Mouse (Mus musculus) mouse embryonic stem cell (cell line): ENCODE measurements around the gene Prkar1b.

Experiments
- in situ Hi-C, 2 experiments: fragments of 300-500 bp; cut with MboI; formaldehyde crosslinking; loops; 1 replicate in 1 of 2; 3 replicates in 1 of 2; pipeline ENCODE4 v1.14.3; 2019 to 2020; ENCODE audit warnings: low sequenced_read_pairs in 2 of 2, low pct_unique_long_range_greater_than_20kb in 1 of 2, mixed read lengths in 1 of 2; ENCODE audit not compliant: unreplicated experiment in 1 of 2

Gene Prkar1b

DNA sequence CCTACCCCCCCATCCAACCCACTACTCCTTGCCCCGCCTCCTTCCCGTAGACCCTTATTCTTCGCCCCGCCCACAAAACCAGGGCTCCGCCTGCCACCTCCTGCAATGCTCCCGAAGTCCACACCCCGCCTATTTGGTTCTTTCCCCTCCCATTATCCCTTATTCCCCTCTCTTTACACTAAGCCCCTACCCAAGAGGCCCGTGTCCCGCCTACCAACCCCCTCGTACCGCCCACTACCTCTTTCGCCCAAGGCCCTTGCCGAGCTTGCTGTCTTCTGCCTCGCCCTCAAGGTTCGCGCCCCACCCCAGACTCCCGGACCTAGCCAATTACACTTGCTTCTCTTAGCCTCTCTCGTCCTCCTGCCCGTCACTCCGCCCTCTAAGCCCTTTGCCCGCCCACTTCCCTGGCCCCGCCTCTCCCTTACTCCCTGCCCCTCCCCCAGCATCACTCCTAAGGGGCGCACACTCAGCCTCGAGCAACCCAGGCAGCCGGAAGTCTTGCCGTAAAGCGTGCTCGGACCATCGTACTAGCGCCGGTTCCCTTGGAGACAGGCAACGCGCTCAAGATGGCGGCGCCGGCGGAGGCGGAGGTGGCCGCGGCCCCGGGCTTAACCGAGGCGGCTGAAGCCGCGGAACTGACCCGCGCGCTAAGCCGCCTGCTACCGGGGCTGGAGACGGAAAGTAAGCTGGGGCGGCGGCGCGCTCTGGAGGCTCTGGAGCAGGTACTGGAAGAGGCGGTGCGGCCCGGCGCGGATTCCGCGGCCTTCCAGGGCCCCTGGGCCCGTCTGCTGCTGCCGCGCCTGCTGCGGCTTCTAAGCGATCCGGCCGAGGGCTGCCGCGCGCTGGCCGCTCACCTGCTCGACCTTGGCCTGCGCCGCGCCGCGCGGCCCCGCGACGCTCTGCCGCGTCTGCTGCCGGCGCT lies at the start of gene Prkar1b, which contains the start of gene Dnaaf5:
Prkar1b (minus strand) TSS at position 321 of the 922 bp plus-strand sequence.
Dnaaf5 (plus strand) TSS at position 543 of the 922 bp plus-strand sequence.
- in situ Hi-C loops, result no loop called here

GRCm38 (mm10) chr5:139199636-139199994 lies 49.8 kb upstream of the Prkar1b start:
- in situ Hi-C loops, result no loop called here

DNA sequence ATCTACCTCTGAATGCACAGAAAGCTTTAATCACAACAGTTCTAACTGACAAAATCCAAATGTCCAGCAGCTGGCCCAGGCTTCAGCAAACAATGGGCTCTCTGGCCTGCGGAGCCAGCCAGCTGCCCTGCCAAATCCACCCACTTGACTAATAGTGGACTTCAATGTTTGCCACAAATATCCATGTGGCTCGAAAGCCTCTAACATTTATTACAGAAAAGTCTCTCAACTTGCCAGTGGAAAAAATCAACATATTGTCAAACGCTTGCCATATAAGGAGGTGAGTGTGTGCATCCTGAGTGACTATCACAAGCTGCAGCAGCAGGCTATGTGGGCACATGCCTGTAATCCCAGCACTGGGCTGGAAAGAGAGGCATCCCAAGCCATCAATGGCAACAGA lies 49.0 kb upstream of the Prkar1b start:
- in situ Hi-C loops, result no loop called here

DNA sequence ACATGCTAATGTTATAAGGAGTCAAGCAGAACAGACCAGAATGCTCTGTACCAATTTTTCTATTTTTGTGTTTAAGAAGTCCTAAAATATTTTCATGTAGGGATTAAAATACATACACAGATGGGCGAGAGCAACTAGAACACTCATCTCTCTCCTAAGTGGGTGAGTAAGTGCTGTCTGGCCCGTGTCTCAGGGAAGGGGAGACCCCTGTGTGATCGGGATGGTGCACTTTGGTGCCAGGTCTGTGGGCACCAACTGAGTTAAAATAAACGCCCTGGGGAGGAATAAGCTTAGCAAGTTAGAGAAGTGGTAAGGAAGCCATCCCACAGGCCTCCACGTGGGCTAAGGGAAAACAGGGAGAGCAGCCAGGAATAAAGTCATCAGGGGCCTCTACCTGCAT lies 41.2 kb upstream of the Prkar1b start:
- in situ Hi-C loops, result no loop called here

DNA sequence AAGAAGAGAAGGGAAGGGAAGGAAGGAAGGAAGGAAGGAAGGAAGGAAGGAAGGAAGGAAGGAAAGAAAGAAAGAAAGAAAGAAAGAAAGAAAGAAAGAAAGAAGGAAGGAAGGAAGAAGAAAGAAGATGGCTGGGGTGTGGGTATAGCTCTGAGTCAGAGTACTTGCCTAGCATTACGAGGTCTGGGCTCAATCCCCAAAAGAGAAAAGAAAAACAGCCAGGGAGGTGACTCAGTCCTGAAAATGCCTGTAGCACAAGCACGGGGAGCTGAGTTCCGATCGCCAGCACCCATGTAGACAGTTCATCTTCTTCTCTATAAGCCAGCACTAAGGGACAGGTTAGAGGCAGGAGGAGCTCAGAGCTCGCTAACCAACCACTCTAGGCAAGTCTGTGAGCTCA lies 39.9 kb upstream of the Prkar1b start:
- in situ Hi-C loops, result no loop called here

- in situ Hi-C loops, result no loop called here
Observed at GRCm38 (mm10) chr5:139184897-139185296, 35.1 kb upstream of the Prkar1b start.

GRCm38 (mm10) chr5:139183601-139184000 lies 33.8 kb upstream of the Prkar1b start:
- in situ Hi-C loops, result no loop called here

DNA sequence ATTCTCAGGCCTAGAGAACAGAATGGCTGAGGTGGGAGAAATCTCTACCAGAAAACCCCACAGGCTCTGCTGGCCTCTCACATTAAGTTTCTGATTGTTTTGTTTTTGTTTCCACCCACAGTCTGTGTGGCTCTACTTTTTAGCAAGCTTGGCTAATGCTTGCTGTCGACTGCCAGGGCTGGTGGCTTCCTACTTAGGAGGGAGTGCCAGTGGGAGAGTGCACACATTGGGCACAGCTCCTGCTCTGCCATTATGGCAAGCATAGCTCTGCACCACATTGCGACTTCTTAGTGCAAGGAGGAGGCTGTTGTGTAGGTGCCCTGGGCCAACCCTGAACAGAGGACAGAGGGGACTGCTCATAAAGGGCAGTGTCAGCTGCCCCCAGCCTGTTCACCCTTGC lies 33.3 kb upstream of the Prkar1b start:
- in situ Hi-C loops, result no loop called here

- in situ Hi-C loops, result loop anchor here (5.0 kb wide), 4 partner anchors 57 to 332 kb away; no protein-coding TSS in a partner anchor
Observed at GRCm38 (mm10) chr5:139178895-139179631, 29.3 kb upstream of the Prkar1b start.

DNA sequence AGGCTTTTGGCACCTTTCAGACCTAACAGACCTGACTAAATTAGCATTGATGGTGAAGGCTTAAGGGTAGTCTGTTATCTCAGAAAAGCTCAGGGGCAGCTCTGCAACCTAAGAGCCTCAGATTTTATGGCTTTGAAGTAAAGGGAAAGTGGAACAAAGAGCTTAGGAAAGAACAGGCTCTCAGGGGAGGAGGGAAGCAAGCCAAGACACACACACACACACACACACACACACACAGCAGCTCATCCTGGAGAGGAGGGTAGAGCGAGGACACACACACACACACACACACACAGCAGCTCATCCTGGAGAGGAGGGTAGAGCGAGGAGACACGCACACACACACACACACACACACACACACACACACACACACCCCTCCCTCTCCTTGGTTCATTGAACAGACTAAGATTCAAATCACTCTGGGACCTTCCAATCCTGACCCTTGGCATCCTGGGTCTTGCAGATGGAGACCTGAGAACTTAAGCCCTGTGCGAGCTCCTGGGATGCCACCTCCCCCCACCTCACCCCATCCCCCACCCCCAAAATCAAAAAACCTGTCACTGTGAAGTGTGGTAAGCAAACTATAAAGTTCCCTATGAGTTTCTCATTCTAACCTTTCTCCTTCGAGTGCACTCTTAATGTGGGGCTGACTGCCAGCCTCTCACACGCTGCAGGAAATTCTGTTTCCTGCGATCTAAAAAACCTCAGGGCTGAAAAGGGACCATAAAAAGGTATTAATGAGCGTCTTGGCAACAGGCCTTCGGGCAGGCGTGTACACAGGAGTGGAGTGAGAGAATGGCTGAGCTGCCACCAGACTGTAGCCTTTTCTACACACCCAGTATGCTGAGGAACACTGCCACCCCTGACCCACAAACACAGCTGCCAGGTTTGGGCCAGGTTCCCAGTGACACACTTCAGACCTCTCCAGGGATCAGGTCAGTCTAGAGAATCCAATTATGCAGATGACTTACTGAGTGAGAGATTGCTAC lies 25.1 kb upstream of the Prkar1b start:
- in situ Hi-C loops, result loop anchor here (5.0 kb wide), 4 partner anchors 53 to 328 kb away; no protein-coding TSS in a partner anchor

DNA sequence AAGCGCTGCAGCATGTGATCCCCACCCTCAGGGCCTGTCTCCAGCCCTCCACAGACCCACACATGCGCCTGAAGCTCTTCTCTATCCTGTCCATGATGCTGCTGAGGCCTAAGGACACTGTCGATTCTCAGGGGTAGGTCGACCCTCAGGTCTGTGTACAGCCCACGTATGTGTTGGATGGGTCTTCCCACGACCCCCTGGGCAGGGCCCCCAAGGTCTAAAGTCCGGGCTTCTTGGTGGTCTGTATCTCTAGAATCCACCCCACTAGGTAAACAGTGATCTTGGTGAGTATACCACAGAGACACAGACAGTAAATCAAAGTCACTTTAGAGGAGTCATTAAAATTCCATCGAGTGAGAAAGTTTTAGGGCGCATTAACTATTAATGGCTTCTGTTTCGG lies 24.3 kb upstream of the Prkar1b start:
- in situ Hi-C loops, result no loop called here

DNA sequence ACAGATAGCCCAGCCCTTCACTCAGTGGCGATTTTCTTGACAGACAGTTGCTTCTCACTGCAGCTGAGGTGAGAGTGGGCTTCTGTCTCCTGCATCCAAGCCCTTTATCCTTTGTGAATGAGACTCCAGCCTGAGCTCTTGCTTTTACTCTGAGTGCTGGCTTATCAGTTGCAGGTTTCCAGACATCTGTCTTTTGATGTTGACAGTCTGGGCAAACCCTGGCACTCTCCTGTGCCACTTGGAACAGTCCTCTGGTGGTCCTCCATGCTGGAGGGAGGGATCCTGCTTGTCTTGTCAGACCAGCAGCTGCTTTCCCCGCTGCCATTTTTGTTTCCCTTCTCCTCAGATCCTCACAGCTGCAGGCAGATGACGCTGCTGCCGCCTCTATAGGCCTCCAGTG lies 22.1 kb upstream of the Prkar1b start:
- in situ Hi-C loops, result no loop called here

- in situ Hi-C loops, result no loop called here
Observed at GRCm38 (mm10) chr5:139167548-139167947, 17.7 kb upstream of the Prkar1b start.

- in situ Hi-C loops, result no loop called here
Observed at GRCm38 (mm10) chr5:139166781-139167361, 17.1 kb upstream of the Prkar1b start.

GRCm38 (mm10) chr5:139161632-139162031 lies 11.8 kb upstream of the Prkar1b start:
- in situ Hi-C loops, result no loop called here

- in situ Hi-C loops, result no loop called here
Observed at GRCm38 (mm10) chr5:139160899-139161298, 11.1 kb upstream of the Prkar1b start.

DNA sequence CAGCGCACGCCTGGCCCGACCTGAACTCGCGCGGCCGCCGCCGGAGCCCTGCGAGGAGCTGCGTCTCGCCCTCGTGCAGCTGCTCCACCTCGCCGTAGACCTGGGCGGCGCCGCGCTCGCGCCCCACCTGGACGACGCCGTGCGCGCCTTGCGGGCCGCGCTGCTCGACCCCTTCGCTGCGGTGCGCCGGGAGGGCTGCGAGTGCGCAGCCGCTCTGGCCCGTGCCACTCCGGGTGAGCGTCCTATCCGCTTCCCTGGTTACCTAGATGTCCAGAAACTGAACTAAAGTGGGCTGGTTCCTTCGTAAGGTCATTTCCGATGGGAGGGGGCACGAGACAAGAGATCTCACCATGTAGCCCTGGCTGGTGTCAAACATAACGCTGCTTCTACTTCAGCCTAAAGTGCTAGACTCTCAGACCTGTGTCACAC lies 816 bp upstream of the Prkar1b start:
- in situ Hi-C loops, result no loop called here
